In the genomic region with DNA sequence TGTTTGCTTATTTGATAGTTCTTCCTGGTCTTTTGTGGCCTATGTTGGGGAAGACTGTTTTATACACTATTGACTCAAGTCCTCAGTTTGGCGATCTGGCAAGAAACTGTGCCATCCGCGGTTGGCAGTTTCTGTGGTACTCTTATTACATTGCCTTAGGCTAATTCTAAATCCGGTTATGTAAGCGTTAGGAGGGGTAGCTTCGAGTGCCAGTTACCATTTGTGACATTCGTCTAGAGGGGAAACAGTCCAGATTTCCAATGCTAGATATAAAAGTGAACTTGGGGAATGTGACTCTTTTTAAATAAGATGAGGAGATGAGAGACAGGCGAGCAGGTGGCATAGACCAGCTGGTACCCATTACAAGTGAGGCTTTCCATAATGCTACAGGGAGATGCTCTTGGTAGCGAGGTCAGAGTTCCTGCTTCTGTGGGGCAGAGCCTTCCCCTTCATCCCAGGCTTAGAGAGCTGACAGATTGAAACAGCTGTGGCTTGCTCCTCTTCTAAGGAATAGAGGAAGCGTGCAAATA, we compare ENCODE assay signal across 12 mouse cellular contexts.
A peak's percentile ranks its signal among the peaks of the same experiment; 100 is the strongest.
DNase-seq lines count a peak whose midpoint lies in the region; ATAC-seq and TF ChIP-seq lines count a peak whose summit lies in the region.
"Had no signal": no experiment of that assay in that cellular context is flagged by ENCODE, and none has a peak within 500 bp of the region (broad histone marks: within the 10 kb centered on the region; RNA-seq: fewer than 3 reads in every experiment).

No protein-coding gene starts in this region.

- H3K27me3 ChIP-seq in embryonic facial prominence, embryonic 11.5 days (ENCODE audit: control insufficient read depth, insufficient read depth, low read length), result no peaks in the 10 kb centered on the region
- no peaks in the 10 kb centered on the region for H3K27me3 ChIP-seq in embryonic facial prominence, embryonic 10.5 days (replicated peaks; ENCODE audit: low read depth, poor library complexity, severe bottlenecking)
- H3K27me3 ChIP-seq: embryonic facial prominence, embryonic 13.5 days had no signal

- peaks cover 4% of the 10 kb centered on the region; the same call in 1 of the 2 replicates for H3K4me1 ChIP-seq in embryonic facial prominence, embryonic 11.5 days (ENCODE audit: control insufficient read depth, insufficient read depth, low read length)
- peaks cover 54% of the 10 kb centered on the region for H3K4me1 ChIP-seq in embryonic facial prominence, embryonic 10.5 days
- peaks cover 26% of the 10 kb centered on the region for H3K4me1 ChIP-seq in olfactory bulb, adult 2 months (ENCODE audit: control insufficient read depth, insufficient read depth, low read length)

- H3K27ac ChIP-seq in embryonic facial prominence, embryonic 11.5 days (replicated peaks; ENCODE audit: low read depth, low read length), result no peak overlapping the region
- H3K27ac ChIP-seq in embryonic facial prominence, embryonic 10.5 days (replicated peaks), result no peak overlapping the region
- H3K27ac ChIP-seq in layer of hippocampus, adult 2 months, result peak overlapping the region; percentile 81
- H3K27ac ChIP-seq in olfactory bulb, adult 2 months (ENCODE audit: insufficient read depth, low read depth, low read length), result 0 out of 2 replicates have a peak overlapping the region, but pooled peaks have one; percentile 3

- ATAC-seq in embryonic facial prominence, embryonic 11.5 days (replicated peaks; ENCODE audit: insufficient number of reproducible peaks, low FRiP score, low TSS enrichment, low read depth), result no peak
- ATAC-seq: inflammation-experienced regulatory T-cells, adult 6 months had no signal

- H3K4me3 ChIP-seq in embryonic facial prominence, embryonic 11.5 days (ENCODE audit: low read depth, low read length), result no peak overlapping the region
- no peak overlapping the region for H3K4me3 ChIP-seq in embryonic facial prominence, embryonic 10.5 days
- H3K4me3 ChIP-seq in layer of hippocampus, adult 2 months, result 0 out of 2 replicates have a peak overlapping the region, but pooled peaks have one; percentile 1
- H3K4me3 ChIP-seq in olfactory bulb, adult 2 months (ENCODE audit: insufficient read depth, low read depth, low read length), result no peak overlapping the region
- H3K4me3 ChIP-seq: embryonic facial prominence, embryonic 13.5 days had no signal

- 43% methylated on average over 10 of the region's 10 CpGs for WGBS in embryonic facial prominence, embryonic 11.5 days
- 53% methylated on average over 10 of the region's 10 CpGs for whole genome bisulfite sequencing in embryonic facial prominence, embryonic 10.5 days
- 44% methylated on average over 10 of the region's 10 CpGs for WGBS in olfactory bulb, adult 2 months

- no peak for TF ChIP-seq POLR2A in olfactory bulb, adult 2 months (IDR thresholded peaks at IDR 0.05; ENCODE audit: insufficient read depth, low read depth, low read length)

- H3K4me2 ChIP-seq in embryonic facial prominence, embryonic 11.5 days (ENCODE audit: low read depth, low read length), result no peak overlapping the region
- H3K4me2 ChIP-seq: embryonic facial prominence, embryonic 13.5 days had no signal

- H3K9me3 ChIP-seq in embryonic facial prominence, embryonic 11.5 days (replicated peaks; ENCODE audit: control insufficient read depth, low read length), result no peaks in the 10 kb centered on the region
- no peaks in the 10 kb centered on the region for H3K9me3 ChIP-seq in embryonic facial prominence, embryonic 10.5 days
- H3K9me3 ChIP-seq: embryonic facial prominence, embryonic 13.5 days had no signal

- H3K36me3 ChIP-seq in embryonic facial prominence, embryonic 11.5 days (replicated peaks; ENCODE audit: control insufficient read depth, insufficient read depth, low read depth, low read length), result no peaks in the 10 kb centered on the region
- H3K36me3 ChIP-seq in embryonic facial prominence, embryonic 10.5 days (replicated peaks), result no peaks in the 10 kb centered on the region
- H3K36me3 ChIP-seq: embryonic facial prominence, embryonic 13.5 days had no signal

- TF ChIP-seq CTCF in layer of hippocampus, adult 2 months (conservative IDR thresholded peaks at IDR 0.05), result no peak
- TF ChIP-seq CTCF in olfactory bulb, adult 2 months (IDR thresholded peaks at IDR 0.05; ENCODE audit: insufficient read depth, low read depth, low read length), result no peak

- DNase-seq in embryonic facial prominence, embryonic 11.5 days (ENCODE audit: low spot score), result peak; percentile 27
- no peak for DNase-seq in embryonic facial prominence, embryonic 10.5 days (ENCODE audit: low spot score)
- DNase-seq in layer of hippocampus, adult 2 months (ENCODE audit: low spot score in 2 of 2), result no peak
- DNase-seq in layer of hippocampus, postnatal 14 days (ENCODE audit: low spot score in 2 of 2), result no peak
- peak; percentile 54 to 60 for DNase-seq in cerebellum, postnatal 25 days
- no peak for DNase-seq in right cerebral cortex, adult 2 months (ENCODE audit: low spot score in 2 of 2)
- no peak for DNase-seq in right cerebral cortex, postnatal 14 days
- DNase-seq: left cerebral cortex, postnatal 4 days; thymus, postnatal 4 days had no signal

- H3K9ac ChIP-seq in embryonic facial prominence, embryonic 11.5 days (replicated peaks; ENCODE audit: low read length), result no peak overlapping the region
- H3K9ac ChIP-seq: embryonic facial prominence, embryonic 13.5 days had no signal

Comparison
In these comparisons a context has a peak if more than half of its experiments do, and no peak if none do; other contexts are left out.
1. DNase-seq: peak in embryonic facial prominence, embryonic 11.5 days (single experiment) and cerebellum, postnatal 25 days (2 of 2); none in embryonic facial prominence, embryonic 10.5 days (single experiment), layer of hippocampus, adult 2 months (0 of 2), layer of hippocampus, postnatal 14 days (0 of 2), right cerebral cortex, adult 2 months (0 of 2) and right cerebral cortex, postnatal 14 days (single experiment).
2. H3K27ac ChIP-seq: peak in layer of hippocampus, adult 2 months (single experiment) and olfactory bulb, adult 2 months (single experiment); none in embryonic facial prominence, embryonic 11.5 days (single experiment) and embryonic facial prominence, embryonic 10.5 days (single experiment).